Mouse (Mus musculus): Measurements from ENCODE around the gene Camkv. TPM values are rescaled to one million over a fixed set of nuclear protein-coding genes. Genes with fewer than 3 reads are reported as not detected.
A peak's percentile ranks its signal among the peaks of the same experiment; 100 is the strongest.

Camkv gene
- polyA plus RNA-seq, 1 experiment from 2014 or later = 0.42 TPM

- Histone ChIP-seq H3K9me3 (ENCODE audit: control insufficient read depth) (no peaks in the 10 kb centered on the region), H3K4me3 (ENCODE audit: low read depth, low read length) (peak within 1 kb of the TSS; percentile 61), H3K4me1 (replicated peaks; ENCODE audit: control insufficient read depth, insufficient read depth, low read length) (0 out of 2 replicates have a peak, but pooled peaks cover 2% of the 10 kb centered on the region), H3K27ac (ENCODE audit: low read depth, low read length) (peak within 1 kb of the TSS; percentile 75), H3K36me3 (ENCODE audit: control insufficient read depth, insufficient read depth) (peaks cover 12% of the 10 kb centered on the region), H3K27me3 (replicated peaks; ENCODE audit: control insufficient read depth, insufficient read depth, low read length) (no peaks in the 10 kb centered on the region), H3K4me2 (replicated peaks; ENCODE audit: low read depth) (peak within 1 kb of the TSS; percentile 84), H3K9ac (ENCODE audit: low read depth, low read length) (peak within 1 kb of the TSS; percentile 50)
- TF ChIP-seq CTCF (IDR thresholded peaks at IDR 0.05; ENCODE audit: low read depth) = peak; percentile 20; the same call in 1 of the 2 replicates
- WGBS = 2% methylated on average over 58 of the region's 58 CpGs
- ATAC-seq = peak; percentile 53
These were observed 50.0 kb downstream of the Camkv start, which contains the start of gene Inka1 for GRCm38 (mm10) chr9:107985131-107986119. TSS of gene Inka1 (minus strand) at chr9:107985879.

- ATAC-seq = peak; percentile 37; the same call in 1 of the 2 replicates
- WGBS = 3% methylated on average over 18 of the region's 18 CpGs
- Histone ChIP-seq H3K36me3 (ENCODE audit: control insufficient read depth, insufficient read depth) (peaks cover 5% of the 10 kb centered on the region), H3K4me1 (replicated peaks; ENCODE audit: control insufficient read depth, insufficient read depth, low read length) (no peaks in the 10 kb centered on the region), H3K9me3 (ENCODE audit: control insufficient read depth) (no peaks in the 10 kb centered on the region), H3K27ac (ENCODE audit: low read depth, low read length) (no peak overlapping the region), H3K9ac (ENCODE audit: low read depth, low read length) (no peak overlapping the region), H3K4me2 (replicated peaks; ENCODE audit: low read depth) (peak overlapping the region; percentile 84), H3K4me3 (ENCODE audit: low read depth, low read length) (peak overlapping the region; percentile 61), H3K27me3 (replicated peaks; ENCODE audit: control insufficient read depth, insufficient read depth, low read length) (no peaks in the 10 kb centered on the region)
- TF ChIP-seq CTCF (IDR thresholded peaks at IDR 0.05; ENCODE audit: low read depth) = peak; percentile 95
These were observed 50.9 kb downstream of the Camkv start for GRCm38 (mm10) chr9:107986376-107986775.

GRCm38 (mm10) chr9:107987950-107988349 is 52.5 kb downstream of the Camkv start:
- ATAC-seq = no peak
- no peaks in the 10 kb centered on the region for H3K9me3 ChIP-seq (ENCODE audit: control insufficient read depth)

GRCm38 (mm10) chr9:107992197-107992596 is 56.7 kb downstream of the Camkv start, which contains the start of gene Cdhr4:
TSS of gene Cdhr4 (plus strand) at chr9:107992497.
- no peaks in the 10 kb centered on the region for H3K4me1 ChIP-seq (replicated peaks; ENCODE audit: control insufficient read depth, insufficient read depth, low read length)
- H3K27me3 ChIP-seq (replicated peaks; ENCODE audit: control insufficient read depth, insufficient read depth, low read length) = no peaks in the 10 kb centered on the region
- H3K9me3 ChIP-seq (ENCODE audit: control insufficient read depth) = no peaks in the 10 kb centered on the region
- no peak within 1 kb of the TSS for H3K27ac ChIP-seq (ENCODE audit: low read depth, low read length)
- no peak for TF ChIP-seq CTCF (IDR thresholded peaks at IDR 0.05; ENCODE audit: low read depth)
- no peak within 1 kb of the TSS for H3K4me3 ChIP-seq (ENCODE audit: low read depth, low read length)
- H3K4me2 ChIP-seq (replicated peaks; ENCODE audit: low read depth) = no peak within 1 kb of the TSS
- H3K36me3 ChIP-seq (ENCODE audit: control insufficient read depth, insufficient read depth) = no peaks in the 10 kb centered on the region
- 72% methylated on average over 2 of the region's 2 CpGs for WGBS
- H3K9ac ChIP-seq (ENCODE audit: low read depth, low read length) = no peak within 1 kb of the TSS
- ATAC-seq = no peak

More at GRCm38 (mm10) chr9:107987950-107988349, 52.5 kb downstream of the Camkv start:
- no peaks in the 10 kb centered on the region for H3K27me3 ChIP-seq (replicated peaks; ENCODE audit: control insufficient read depth, insufficient read depth, low read length)
- TF ChIP-seq CTCF (IDR thresholded peaks at IDR 0.05; ENCODE audit: low read depth) = no peak
- H3K4me1 ChIP-seq (replicated peaks; ENCODE audit: control insufficient read depth, insufficient read depth, low read length) = no peaks in the 10 kb centered on the region
- H3K4me3 ChIP-seq (ENCODE audit: low read depth, low read length) = no peak overlapping the region
- no peak overlapping the region for H3K27ac ChIP-seq (ENCODE audit: low read depth, low read length)
- peaks cover 5% of the 10 kb centered on the region for H3K36me3 ChIP-seq (ENCODE audit: control insufficient read depth, insufficient read depth)
- 74% methylated on average over 3 of the region's 3 CpGs for whole genome bisulfite sequencing
- H3K9ac ChIP-seq (ENCODE audit: low read depth, low read length) = no peak overlapping the region
- H3K4me2 ChIP-seq (replicated peaks; ENCODE audit: low read depth) = no peak overlapping the region

GRCm38 (mm10) chr9:107993013-107993412 is 57.5 kb downstream of the Camkv start:
- no peak for TF ChIP-seq CTCF (IDR thresholded peaks at IDR 0.05; ENCODE audit: low read depth)
- Histone ChIP-seq H3K27ac (ENCODE audit: low read depth, low read length) (no peak overlapping the region), H3K4me1 (replicated peaks; ENCODE audit: control insufficient read depth, insufficient read depth, low read length) (no peaks in the 10 kb centered on the region), H3K36me3 (ENCODE audit: control insufficient read depth, insufficient read depth) (no peaks in the 10 kb centered on the region), H3K9me3 (ENCODE audit: control insufficient read depth) (no peaks in the 10 kb centered on the region), H3K4me3 (ENCODE audit: low read depth, low read length) (no peak overlapping the region), H3K9ac (ENCODE audit: low read depth, low read length) (no peak overlapping the region), H3K27me3 (replicated peaks; ENCODE audit: control insufficient read depth, insufficient read depth, low read length) (no peaks in the 10 kb centered on the region), H3K4me2 (replicated peaks; ENCODE audit: low read depth) (no peak overlapping the region)
- no peak for ATAC-seq
- WGBS = 87% methylated on average over 11 of the region's 11 CpGs

GRCm38 (mm10) chr9:107994464-107994863 is 59.0 kb downstream of the Camkv start:
- H3K4me1 ChIP-seq (replicated peaks; ENCODE audit: control insufficient read depth, insufficient read depth, low read length) = no peaks in the 10 kb centered on the region
- H3K27me3 ChIP-seq (replicated peaks; ENCODE audit: control insufficient read depth, insufficient read depth, low read length) = no peaks in the 10 kb centered on the region
- no peak overlapping the region for H3K4me3 ChIP-seq (ENCODE audit: low read depth, low read length)
- no peak for ATAC-seq
- H3K9me3 ChIP-seq (ENCODE audit: control insufficient read depth) = no peaks in the 10 kb centered on the region
- no peaks in the 10 kb centered on the region for H3K36me3 ChIP-seq (ENCODE audit: control insufficient read depth, insufficient read depth)
- no peak overlapping the region for H3K9ac ChIP-seq (ENCODE audit: low read depth, low read length)
- H3K27ac ChIP-seq (ENCODE audit: low read depth, low read length) = no peak overlapping the region
- 53% methylated on average over 2 of the region's 2 CpGs for WGBS
- TF ChIP-seq CTCF (IDR thresholded peaks at IDR 0.05; ENCODE audit: low read depth) = no peak
- no peak overlapping the region for H3K4me2 ChIP-seq (replicated peaks; ENCODE audit: low read depth)
